Mouse (Mus musculus) liver, postnatal 0 days (tissue): ENCODE data around the gene Atf7. TPM values are rescaled to one million over a fixed set of nuclear protein-coding genes. Genes with fewer than 3 reads are reported as not detected.

Experiments
- ATAC-seq: fragments of 200-750 bp; cut with Nextera tagmentation; 2 replicates; pipeline ENCODE4 v1.8.0; 2017; ENCODE audit warnings: mild to moderate bottlenecking, moderate library complexity
- DNase-seq: peaks from one replicate; pipeline ENCODE4 v3.0.0-alpha.2; 2016
- H3K27ac ChIP-seq: fragments of 300-500 bp; sonication (generic); 2 replicates; pipeline ENCODE4 v1.5.1; 2014; ENCODE audit warnings: antibody characterized with exemption, moderate library complexity, mild to moderate bottlenecking, low read depth
- H3K27me3 ChIP-seq: fragments of 300-500 bp; sonication (generic); 2 replicates; pipeline ENCODE4 v1.6.1; 2014; ENCODE audit warnings: low read length, control low read depth, mixed read lengths; ENCODE audit not compliant: insufficient read depth
- H3K36me3 ChIP-seq: fragments of 300-500 bp; sonication (generic); replicated peaks from 2 replicates; pipeline ENCODE4 v1.6.1; 2014; ENCODE audit warnings: mild to moderate bottlenecking, control low read depth, low read length, moderate library complexity, mixed read lengths; ENCODE audit not compliant: insufficient read depth
- H3K4me1 ChIP-seq: fragments of 300-500 bp; sonication (generic); 2 replicates; pipeline ENCODE4 v1.6.1; 2014; ENCODE audit warnings: antibody characterized with exemption, mild to moderate bottlenecking, control low read depth; ENCODE audit not compliant: insufficient read depth
- H3K4me2 ChIP-seq: fragments of 300-500 bp; sonication (generic); 2 replicates; pipeline ENCODE4 v1.6.1; 2014; ENCODE audit warnings: low read depth, mild to moderate bottlenecking, low read length, moderate library complexity, mixed read lengths
- H3K4me3 ChIP-seq: fragments of 300-500 bp; sonication (generic); 2 replicates; pipeline ENCODE4 v1.5.1; 2014; ENCODE audit warnings: low read depth, low read length
- H3K9ac ChIP-seq: fragments of 300-500 bp; sonication (generic); replicated peaks from 2 replicates; pipeline ENCODE4 v1.6.1; 2014; ENCODE audit warnings: mild to moderate bottlenecking, moderate library complexity
- H3K9me3 ChIP-seq: fragments of 300-500 bp; sonication (generic); 2 replicates; pipeline ENCODE4 v1.6.1; 2016; ENCODE audit warnings: mild to moderate bottlenecking, control low read depth, low read length, mixed read lengths
- CTCF ChIP-seq: sonication (generic); IDR thresholded peaks from 2 replicates; pipeline ENCODE4 v1.5.1; 2016; ENCODE audit warnings: antibody characterized with exemption, low read depth
- EP300 ChIP-seq: IDR thresholded peaks from 2 replicates; pipeline ENCODE4 v1.6.1; 2016; ENCODE audit warnings: antibody characterized with exemption, low read depth, mild to moderate bottlenecking
- WGBS: fragments of 180-500 bp; shearing (Covaris S2); extraction: QIAGEN DNeasy Blood & Tissue Kit; methylation state at CpG from one replicate; pipeline ENCODE4 v1.1.7; 2014; ENCODE audit not compliant: insufficient replicate concordance; 5-methylcytosine and 5-hydroxymethylcytosine counted together
- polyA plus RNA-seq: library from polyadenylated mRNA; unstranded; fragments of >200 nt; fragmentation: Nextera tagmentation; extraction: Ambion mirVana; gene quantifications from 2 replicates; pipeline ENCODE4 v1.2.1, GENCODE M21; 2015

Atf7 gene
- polyA plus RNA-seq, 1 experiment from 2014 or later: 8.1 TPM

- WGBS: 69% methylated on average over 3 of the region's 3 CpGs
- peaks cover 59% of the 10 kb centered on the region for H3K36me3 ChIP-seq
- no peaks in the 10 kb centered on the region for H3K27me3 ChIP-seq
These were observed 97.3 kb downstream of the Atf7 start for GRCm38 (mm10) chr15:102527936-102528335.

GRCm38 (mm10) chr15:102526111-102527002 is 98.9 kb downstream of the Atf7 start:
- no peak overlapping the region for H3K27ac ChIP-seq
- DNase-seq: no peak
- H3K4me1 ChIP-seq: no peaks in the 10 kb centered on the region
- TF ChIP-seq EP300: no peak
- TF ChIP-seq CTCF: no peak
- H3K4me2 ChIP-seq: no peak overlapping the region
- WGBS: 65% methylated on average over 6 of the region's 6 CpGs
- ATAC-seq: no peak
- H3K4me3 ChIP-seq: no peak overlapping the region
- H3K27me3 ChIP-seq: no peaks in the 10 kb centered on the region
- no peaks in the 10 kb centered on the region for H3K9me3 ChIP-seq
- peaks cover 51% of the 10 kb centered on the region for H3K36me3 ChIP-seq
- H3K9ac ChIP-seq: no peak overlapping the region

More at GRCm38 (mm10) chr15:102527936-102528335, 97.3 kb downstream of the Atf7 start:
- H3K9ac ChIP-seq: no peak overlapping the region
- H3K4me2 ChIP-seq: no peak overlapping the region
- no peak overlapping the region for H3K27ac ChIP-seq
- no peak for ATAC-seq
- DNase-seq: no peak
- no peaks in the 10 kb centered on the region for H3K9me3 ChIP-seq
- H3K4me1 ChIP-seq: no peaks in the 10 kb centered on the region
- TF ChIP-seq CTCF (peak; percentile 54), EP300 (no peak)
- H3K4me3 ChIP-seq: no peak overlapping the region

- no peak within 1 kb of the TSS for H3K4me2 ChIP-seq
- H3K4me1 ChIP-seq: no peaks in the 10 kb centered on the region
- TF ChIP-seq EP300 (no peak), CTCF (peak; percentile 98)
- no peak within 1 kb of the TSS for H3K27ac ChIP-seq
- 11% methylated on average over 3 of the region's 3 CpGs for WGBS
- DNase-seq (peak; percentile 84), ATAC-seq (peak; percentile 52; the same call in 1 of the 2 replicates)
- no peaks in the 10 kb centered on the region for H3K27me3 ChIP-seq
- H3K9ac ChIP-seq: no peak within 1 kb of the TSS
- H3K9me3 ChIP-seq: no peaks in the 10 kb centered on the region
- no peak within 1 kb of the TSS for H3K4me3 ChIP-seq
- peaks cover 39% of the 10 kb centered on the region for H3K36me3 ChIP-seq
These were observed 100.3 kb downstream of the Atf7 start, which contains the start of gene Npff for GRCm38 (mm10) chr15:102524892-102525485. TSS of gene Npff (minus strand) at chr15:102524942.

GRCm38 (mm10) chr15:102521480-102521879 is 103.8 kb downstream of the Atf7 start:
- no peak for ATAC-seq
- DNase-seq: no peak
- Histone ChIP-seq H3K9ac (no peak overlapping the region), H3K4me3 (no peak overlapping the region), H3K4me1 (peaks cover 15% of the 10 kb centered on the region), H3K27ac (no peak overlapping the region), H3K4me2 (no peak overlapping the region), H3K27me3 (no peaks in the 10 kb centered on the region), H3K9me3 (no peaks in the 10 kb centered on the region), H3K36me3 (peaks cover 21% of the 10 kb centered on the region)
- WGBS: 84% methylated on average over 4 of the region's 4 CpGs
- TF ChIP-seq EP300 (no peak), CTCF (no peak)

GRCm38 (mm10) chr15:102520416-102520815 is 104.8 kb downstream of the Atf7 start:
- no peak for ATAC-seq
- Histone ChIP-seq H3K4me1 (peaks cover 21% of the 10 kb centered on the region), H3K9ac (no peak overlapping the region), H3K4me2 (no peak overlapping the region), H3K27me3 (0 out of 2 replicates have a peak, but pooled peaks cover 5% of the 10 kb centered on the region), H3K36me3 (peaks cover 13% of the 10 kb centered on the region), H3K4me3 (no peak overlapping the region), H3K27ac (0 out of 2 replicates have a peak overlapping the region, but pooled peaks have one; percentile 11), H3K9me3 (no peaks in the 10 kb centered on the region)
- no peak for TF ChIP-seq EP300
- DNase-seq: no peak
- 41% methylated on average over 4 of the region's 4 CpGs for WGBS
